Mouse (Mus musculus) intestine, postnatal 0 days (tissue): ENCODE data around the gene Magoh. TPM values are rescaled to one million over a fixed set of nuclear protein-coding genes. Genes with fewer than 3 reads are reported as not detected.

ENCODE experiments used
- ATAC-seq: fragments of 200-750 bp; cut with Nextera tagmentation; 2 replicates; pipeline ENCODE4 v1.8.0; 2017; ENCODE audit warnings: mild to moderate bottlenecking, moderate TSS enrichment, moderate library complexity
- H3K27ac ChIP-seq: fragments of 300-500 bp; sonication (generic); 2 replicates; pipeline ENCODE4 v1.5.1; 2014; ENCODE audit warnings: mild to moderate bottlenecking, low read depth, low read length, moderate library complexity
- H3K27me3 ChIP-seq: fragments of 300-500 bp; sonication (generic); replicated peaks from 2 replicates; pipeline ENCODE4 v1.6.1; 2014; ENCODE audit warnings: low read length, mixed read lengths; ENCODE audit not compliant: control insufficient read depth, insufficient read depth
- H3K36me3 ChIP-seq: fragments of 300-500 bp; sonication (generic); 2 replicates; pipeline ENCODE4 v1.6.1; 2014; ENCODE audit warnings: mild to moderate bottlenecking, moderate library complexity; ENCODE audit not compliant: control insufficient read depth, insufficient read depth
- H3K4me1 ChIP-seq: fragments of 300-500 bp; sonication (generic); replicated peaks from 2 replicates; pipeline ENCODE4 v1.6.1; 2014; ENCODE audit warnings: antibody characterized with exemption, low read length, mixed read lengths; ENCODE audit not compliant: control insufficient read depth, insufficient read depth
- H3K4me2 ChIP-seq: fragments of 300-500 bp; sonication (generic); replicated peaks from 2 replicates; pipeline ENCODE4 v1.6.1; 2014; ENCODE audit warnings: low read depth, mild to moderate bottlenecking, moderate library complexity
- H3K4me3 ChIP-seq: fragments of 300-500 bp; sonication (generic); 2 replicates; pipeline ENCODE4 v1.5.1; 2014; ENCODE audit warnings: low read depth, low read length
- H3K9ac ChIP-seq: fragments of 300-500 bp; sonication (generic); 2 replicates; pipeline ENCODE4 v1.6.1; 2014; ENCODE audit warnings: mild to moderate bottlenecking, low read depth, low read length
- H3K9me3 ChIP-seq: fragments of 300-500 bp; sonication (generic); 2 replicates; pipeline ENCODE4 v1.6.1; 2016; ENCODE audit warnings: mixed run types; ENCODE audit not compliant: control insufficient read depth
- CTCF ChIP-seq: sonication (generic); IDR thresholded peaks from 2 replicates; pipeline ENCODE4 v1.5.1; 2016; ENCODE audit warnings: low read depth, mild to moderate bottlenecking, control low read depth, antibody characterized with exemption, moderate library complexity
- WGBS: fragments of 180-500 bp; shearing (Covaris S2); extraction: QIAGEN DNeasy Blood & Tissue Kit; methylation state at CpG from one replicate; pipeline ENCODE4 v1.1.7; 2014; 5-methylcytosine and 5-hydroxymethylcytosine counted together
- polyA plus RNA-seq: library from polyadenylated mRNA; unstranded; fragments of >200 nt; fragmentation: Nextera tagmentation; extraction: Ambion mirVana; gene quantifications from 2 replicates; pipeline ENCODE4 v1.2.1, GENCODE M21; 2015

Magoh gene
- polyA plus RNA-seq, 1 experiment from 2014 or later: 121 TPM

- H3K4me1 ChIP-seq: no peaks in the 10 kb centered on the region
- no peak overlapping the region for H3K4me3 ChIP-seq
- no peaks in the 10 kb centered on the region for H3K9me3 ChIP-seq
- no peaks in the 10 kb centered on the region for H3K36me3 ChIP-seq
- H3K4me2 ChIP-seq: peak overlapping the region; percentile 51; the same call in 1 of the 2 replicates
- ATAC-seq: no peak
- TF ChIP-seq CTCF: no peak
- H3K9ac ChIP-seq: no peak overlapping the region
- no peak overlapping the region for H3K27ac ChIP-seq
- no peaks in the 10 kb centered on the region for H3K27me3 ChIP-seq
- WGBS: 31% methylated on average over 5 of the region's 5 CpGs
These were observed 44.0 kb upstream of the Magoh start for GRCm38 (mm10) chr4:107835508-107835909.

- Histone ChIP-seq H3K4me3 (no peak overlapping the region), H3K4me1 (no peaks in the 10 kb centered on the region), H3K36me3 (no peaks in the 10 kb centered on the region), H3K27me3 (no peaks in the 10 kb centered on the region), H3K4me2 (no peak overlapping the region), H3K27ac (no peak overlapping the region), H3K9me3 (no peaks in the 10 kb centered on the region), H3K9ac (no peak overlapping the region)
- ATAC-seq: no peak
- WGBS: 88% methylated on average over 5 of the region's 5 CpGs
- TF ChIP-seq CTCF: no peak
These were observed 42.8 kb upstream of the Magoh start for GRCm38 (mm10) chr4:107836758-107837157.

- no peak overlapping the region for H3K4me3 ChIP-seq
- H3K4me2 ChIP-seq: no peak overlapping the region
- no peak overlapping the region for H3K27ac ChIP-seq
- no peaks in the 10 kb centered on the region for H3K4me1 ChIP-seq
- no peaks in the 10 kb centered on the region for H3K9me3 ChIP-seq
- WGBS: 89% methylated on average over 3 of the region's 3 CpGs
- TF ChIP-seq CTCF: no peak
- ATAC-seq: no peak
- no peaks in the 10 kb centered on the region for H3K36me3 ChIP-seq
- H3K27me3 ChIP-seq: no peaks in the 10 kb centered on the region
- no peak overlapping the region for H3K9ac ChIP-seq
These were observed 41.6 kb upstream of the Magoh start for GRCm38 (mm10) chr4:107837910-107838309.

DNA sequence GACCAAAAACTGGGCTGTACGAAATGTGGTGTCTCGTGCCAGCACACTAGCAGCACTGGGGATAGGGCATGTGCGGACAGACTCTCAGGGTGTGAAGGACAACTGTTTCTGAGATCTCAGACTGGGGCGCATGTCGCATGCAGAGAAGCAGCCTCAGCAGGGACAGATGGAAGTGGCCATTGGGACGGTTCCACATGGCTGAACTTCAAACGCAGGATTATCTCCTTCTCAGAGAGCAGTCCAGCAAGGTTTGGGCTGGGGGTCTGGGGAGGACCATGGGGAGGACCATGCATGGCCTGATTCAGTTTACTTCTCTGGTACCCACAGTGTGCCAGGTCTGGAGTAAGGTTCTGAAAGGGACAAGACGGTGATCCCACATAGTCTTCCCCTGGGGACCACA lies 35.9 kb upstream of the Magoh start:
- Histone ChIP-seq H3K4me1 (no peaks in the 10 kb centered on the region), H3K27me3 (no peaks in the 10 kb centered on the region), H3K9me3 (no peaks in the 10 kb centered on the region), H3K36me3 (no peaks in the 10 kb centered on the region), H3K4me2 (no peak overlapping the region), H3K4me3 (no peak overlapping the region), H3K27ac (no peak overlapping the region), H3K9ac (no peak overlapping the region)
- no peak for ATAC-seq
- WGBS: 96% methylated on average over 8 of the region's 8 CpGs
- no peak for TF ChIP-seq CTCF

DNA sequence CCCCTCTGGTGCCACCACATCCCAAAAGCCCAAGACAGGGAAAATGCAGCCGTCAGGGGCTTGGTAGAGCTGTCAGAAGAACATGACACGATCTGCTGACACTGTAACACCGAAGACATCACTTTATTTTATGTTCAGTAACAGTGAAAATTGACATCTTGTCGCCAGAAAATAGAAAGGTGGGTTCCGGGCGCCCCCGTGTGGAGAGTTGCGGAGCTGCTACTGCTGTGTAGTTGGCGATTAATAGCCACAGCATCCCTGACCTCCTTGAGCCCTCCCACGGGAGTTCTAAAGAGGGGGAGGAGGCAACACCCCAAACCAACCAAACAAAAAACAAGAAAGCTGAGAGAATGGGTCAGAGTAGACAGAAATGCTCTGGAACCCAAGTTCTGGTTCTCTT lies 34.6 kb upstream of the Magoh start:
- peak; percentile 93 for TF ChIP-seq CTCF
- ATAC-seq: no peak
- no peaks in the 10 kb centered on the region for H3K9me3 ChIP-seq

DNA sequence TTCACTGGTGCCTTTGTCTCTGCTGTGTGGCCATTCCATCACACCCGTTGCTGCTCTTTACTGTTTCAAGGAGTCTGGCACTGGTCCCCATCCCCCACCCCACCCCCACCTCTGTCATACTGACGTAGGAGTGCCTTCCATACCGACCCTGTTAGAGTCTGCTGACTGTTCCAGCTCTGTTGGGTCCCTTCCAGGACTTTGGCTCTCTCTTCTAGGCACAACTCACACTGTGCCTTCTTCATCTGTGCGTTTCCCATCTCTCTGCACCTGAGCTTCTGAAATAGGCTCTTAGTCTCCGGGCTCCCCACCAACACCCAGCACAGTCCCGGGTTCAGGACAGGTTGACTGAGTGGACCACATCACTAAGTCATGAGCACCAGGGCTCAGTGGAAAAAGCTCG lies 32.8 kb upstream of the Magoh start:
- H3K27me3 ChIP-seq: no peaks in the 10 kb centered on the region
- no peak overlapping the region for H3K9ac ChIP-seq
- WGBS: 60% methylated on average over 7 of the region's 7 CpGs
- no peak overlapping the region for H3K27ac ChIP-seq
- ATAC-seq: no peak
- no peaks in the 10 kb centered on the region for H3K9me3 ChIP-seq
- no peak for TF ChIP-seq CTCF
- H3K4me3 ChIP-seq: no peak overlapping the region
- H3K36me3 ChIP-seq: no peaks in the 10 kb centered on the region; the same call in 1 of the 2 replicates
- H3K4me1 ChIP-seq: no peaks in the 10 kb centered on the region
- H3K4me2 ChIP-seq: no peak overlapping the region

More for the DNA sequence above, 34.6 kb upstream of the Magoh start:
- 2% methylated on average over 10 of the region's 10 CpGs for WGBS
- H3K36me3 ChIP-seq: no peaks in the 10 kb centered on the region
- no peak overlapping the region for H3K4me3 ChIP-seq
- H3K27me3 ChIP-seq: no peaks in the 10 kb centered on the region
- H3K27ac ChIP-seq: no peak overlapping the region
- H3K4me1 ChIP-seq: no peaks in the 10 kb centered on the region
- no peak overlapping the region for H3K4me2 ChIP-seq
- no peak overlapping the region for H3K9ac ChIP-seq

DNA sequence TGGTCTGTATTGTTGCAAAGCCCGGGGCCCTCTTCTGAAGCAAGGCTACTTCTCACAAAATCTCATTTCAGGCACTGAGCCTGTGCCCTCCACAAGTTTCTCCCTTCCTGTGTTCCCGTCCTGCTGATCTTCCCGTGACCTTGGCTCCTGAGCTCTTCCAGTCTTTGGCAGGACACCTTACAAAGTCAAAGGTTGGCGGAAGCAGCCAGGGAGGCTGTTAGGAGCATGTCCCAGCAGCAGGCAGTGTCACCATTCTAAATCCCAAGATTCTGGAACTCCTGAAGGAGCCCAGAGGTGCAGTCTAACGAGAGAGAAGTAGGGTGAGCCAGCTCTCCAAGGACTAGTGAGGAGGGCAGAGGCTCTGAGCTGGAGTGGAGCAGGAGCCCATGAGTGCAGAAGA lies 31.0 kb upstream of the Magoh start:
- Histone ChIP-seq H3K4me3 (no peak overlapping the region), H3K9me3 (no peaks in the 10 kb centered on the region), H3K36me3 (no peaks in the 10 kb centered on the region; the same call in 1 of the 2 replicates), H3K4me2 (no peak overlapping the region), H3K9ac (no peak overlapping the region), H3K27ac (no peak overlapping the region; the same call in 1 of the 2 replicates), H3K4me1 (no peaks in the 10 kb centered on the region), H3K27me3 (no peaks in the 10 kb centered on the region)
- no peak for TF ChIP-seq CTCF
- 84% methylated on average over 5 of the region's 5 CpGs for WGBS
- no peak for ATAC-seq
